Mouse (Mus musculus): Measurements from ENCODE around the gene Gpr157. TPM values are rescaled to one million over a fixed set of nuclear protein-coding genes. Genes with fewer than 3 reads are reported as not detected.
A peak's percentile ranks its signal among the peaks of the same experiment; 100 is the strongest.

Gene Gpr157
- polyA plus RNA-seq, 1 experiment from 2014 or later, result 0.40 TPM

MicroRNAs within 50 kb of the gene (microRNA counts, 519-probe panel; counts per million panel counts)
- 2,114 counts per million, percentile 21 among the panel's probes with 10 or more counts for microRNA mmu-miR-34a

Small RNA genes lying within 50 kb of the gene (microRNA-seq; reads per million reads assigned to microRNA genes)
- gene Mir34a, result 89.2 reads per million, percentile 50 among the genes with 10 or more reads in this experiment

Other genes starting within 250 kb of the Gpr157 start
- gene Spsb1, start 132.3 kb upstream of the Gpr157 start, polyA plus RNA-seq (2015; fragmentation: Nextera tagmentation; extraction: Ambion mirVana), result 7.4 and 9.5 TPM in 2 replicates
- 3.0 and 3.4 TPM in 2 replicates for gene H6pd, start 78.3 kb upstream of the Gpr157 start, polyA plus RNA-seq (2015; fragmentation: Nextera tagmentation; extraction: Ambion mirVana)
- gene Slc2a5, start 31.9 kb downstream of the Gpr157 start, polyA plus RNA-seq (2015; fragmentation: Nextera tagmentation; extraction: Ambion mirVana), result 2.2 TPM in 2 replicates
- gene Slc2a7, start 61.6 kb downstream of the Gpr157 start, polyA plus RNA-seq (2015; fragmentation: Nextera tagmentation; extraction: Ambion mirVana), result not detected in 2 replicates
- gene Car6, start 114.0 kb downstream of the Gpr157 start, polyA plus RNA-seq (2015; fragmentation: Nextera tagmentation; extraction: Ambion mirVana), result not detected in 2 replicates
- gene Eno1, start 149.4 kb downstream of the Gpr157 start, polyA plus RNA-seq (2015; fragmentation: Nextera tagmentation; extraction: Ambion mirVana), result 1,126 and 1,158 TPM in 2 replicates
- gene Rere, start 194.3 kb downstream of the Gpr157 start, polyA plus RNA-seq (2015; fragmentation: Nextera tagmentation; extraction: Ambion mirVana), result 32.5 and 33.8 TPM in 2 replicates

All from hindbrain, embryonic 15.5 days (tissue).